12 mouse cellular contexts compared by ENCODE assay signal in genomic region chr17:27207113-27207707, GRCm38 (mm10). TPM values are rescaled to one million over a fixed set of nuclear protein-coding genes. Genes with fewer than 3 reads are reported as not detected.
DNase-seq lines count a peak whose midpoint lies in the region; ATAC-seq and TF ChIP-seq lines count a peak whose summit lies in the region.
"Had no signal": no experiment of that assay in that cellular context is flagged by ENCODE, and none has a peak within 500 bp of the region (broad histone marks: within the 10 kb centered on the region; RNA-seq: fewer than 3 reads in every experiment).

No protein-coding gene starts in this region.

- no peak for TF ChIP-seq POLR2A in myocyte (IDR thresholded peaks at IDR 0.05; ENCODE audit: insufficient read length, low read depth)

- H3K4me3 ChIP-seq in hindbrain, embryonic 14.5 days (replicated peaks; ENCODE audit: low read length), result no peak overlapping the region
- no peak overlapping the region for H3K4me3 ChIP-seq in hindbrain, embryonic 11.5 days (ENCODE audit: low read depth, low read length)
- no peak overlapping the region for H3K4me3 ChIP-seq in myocyte
- H3K4me3 ChIP-seq: gastrocnemius, adult 2 months had no signal

- H3K27ac ChIP-seq in hindbrain, embryonic 14.5 days, result peak overlapping the region; percentile 39; the same call in 1 of the 2 replicates
- H3K27ac ChIP-seq in hindbrain, embryonic 11.5 days (ENCODE audit: low read depth, low read length), result no peak overlapping the region
- H3K27ac ChIP-seq: gastrocnemius, adult 2 months; macrophage had no signal

- H3K9me3 ChIP-seq in hindbrain, embryonic 14.5 days (ENCODE audit: control insufficient read depth, low read length), result no peaks in the 10 kb centered on the region
- H3K9me3 ChIP-seq in hindbrain, embryonic 11.5 days (ENCODE audit: control insufficient read depth, low read length), result no peaks in the 10 kb centered on the region

- H3K4me2 ChIP-seq in hindbrain, embryonic 14.5 days (replicated peaks), result no peak overlapping the region
- no peak overlapping the region for H3K4me2 ChIP-seq in hindbrain, embryonic 11.5 days (replicated peaks; ENCODE audit: low read depth, low read length)
- peak overlapping the region; percentile 35 for H3K4me2 ChIP-seq in myocyte (ENCODE audit: low read depth)

- no peak overlapping the region for H3ac ChIP-seq in myocyte (ENCODE audit: control insufficient read depth, insufficient read length)

- DNase-seq in hindbrain, embryonic 14.5 days (ENCODE audit: low spot score), result no peak
- DNase-seq in hindbrain, embryonic 11.5 days (ENCODE audit: low spot score), result no peak
- peak; percentile 64 to 65 for DNase-seq in adrenal gland, postnatal 36 days
- DNase-seq in kidney, adult 8-10 months, result peak; percentile 59 to 60
- no peak for DNase-seq in spleen, postnatal 14 days (ENCODE audit: low spot score in 2 of 2)
- DNase-seq in heart, postnatal 4 days, result no peak
- DNase-seq in heart, adult 11 months, result no peak
- DNase-seq: cerebellum, adult 11-12 months; gastrocnemius, adult 2 months; heart, postnatal 10 days had no signal

- WGBS in hindbrain, embryonic 14.5 days, result 62% methylated on average over 11 of the region's 11 CpGs
- WGBS in hindbrain, embryonic 11.5 days, result 69% methylated on average over 11 of the region's 11 CpGs

- H3K27me3 ChIP-seq in hindbrain, embryonic 14.5 days (ENCODE audit: control insufficient read depth, insufficient read depth, low read length), result no peaks in the 10 kb centered on the region
- no peaks in the 10 kb centered on the region for H3K27me3 ChIP-seq in hindbrain, embryonic 11.5 days (ENCODE audit: control insufficient read depth, insufficient read depth, low read length)
- H3K27me3 ChIP-seq in myocyte (ENCODE audit: control insufficient read depth, insufficient read depth, insufficient read length), result no peaks in the 10 kb centered on the region

- peaks cover 30% of the 10 kb centered on the region for H3K4me1 ChIP-seq in hindbrain, embryonic 14.5 days (replicated peaks; ENCODE audit: control insufficient read depth, insufficient read depth, low read length)
- H3K4me1 ChIP-seq in hindbrain, embryonic 11.5 days (replicated peaks; ENCODE audit: control insufficient read depth, insufficient read depth, low read length), result peaks cover 2% of the 10 kb centered on the region; the same call in 1 of the 2 replicates

- H3K36me3 ChIP-seq in hindbrain, embryonic 14.5 days (replicated peaks; ENCODE audit: control insufficient read depth, insufficient read depth), result no peaks in the 10 kb centered on the region
- no peaks in the 10 kb centered on the region for H3K36me3 ChIP-seq in hindbrain, embryonic 11.5 days (ENCODE audit: control insufficient read depth, insufficient read depth, low read length)
- no peaks in the 10 kb centered on the region for H3K36me3 ChIP-seq in myocyte (ENCODE audit: control insufficient read depth, insufficient read depth)

- peaks cover 12% of the 10 kb centered on the region for H3K79me2 ChIP-seq in myocyte (ENCODE audit: control insufficient read depth, insufficient read depth)

- no peak for ATAC-seq in hindbrain, embryonic 14.5 days (ENCODE audit: low FRiP score)
- ATAC-seq in hindbrain, embryonic 11.5 days (ENCODE audit: low FRiP score), result no peak

- no peak overlapping the region for H3K9ac ChIP-seq in hindbrain, embryonic 14.5 days
- H3K9ac ChIP-seq in hindbrain, embryonic 11.5 days (ENCODE audit: low read depth, low read length), result no peak overlapping the region

TF ChIP-seq in myocyte, 11 proteins besides CTCF, POLR2A, EP300 and RAD21:
- TF ChIP-seq SRF (IDR thresholded peaks at IDR 0.05; ENCODE audit: control insufficient read depth, insufficient read length, low read depth), result no peak
- no peak for TF ChIP-seq CEBPB (IDR thresholded peaks at IDR 0.05; ENCODE audit: insufficient read depth, poor library complexity, severe bottlenecking)
- no peak for TF ChIP-seq TCF3 (IDR thresholded peaks at IDR 0.05; ENCODE audit: insufficient read length, low read depth)
- TF ChIP-seq POLR2AphosphoS2 (IDR thresholded peaks at IDR 0.05; ENCODE audit: insufficient read length, low read depth), result no peak
- TF ChIP-seq E2F4 (IDR thresholded peaks at IDR 0.05; ENCODE audit: insufficient read depth), result no peak
- TF ChIP-seq TCF12 (IDR thresholded peaks at IDR 0.05; ENCODE audit: insufficient read depth, poor library complexity, severe bottlenecking), result no peak
- no peak for TF ChIP-seq MYOD1 (IDR thresholded peaks at IDR 0.05; ENCODE audit: control insufficient read depth in 1 of 3, insufficient read length in 2 of 3, low read depth in 2 of 3)
- TF ChIP-seq MYOG (IDR thresholded peaks at IDR 0.05; ENCODE audit: control insufficient read depth in 1 of 3, insufficient read depth in 1 of 3, insufficient read length in 2 of 3, low read depth in 2 of 3), result no peak
- TF ChIP-seq MAX (IDR thresholded peaks at IDR 0.05; ENCODE audit: low read depth), result no peak
- TF ChIP-seq USF1 (IDR thresholded peaks at IDR 0.05; ENCODE audit: low read depth), result no peak
- TF ChIP-seq REST (IDR thresholded peaks at IDR 0.05; ENCODE audit: insufficient read depth, insufficient read length), result no peak

RNA-seq across cellular contexts. Expression of gene Lemd2, which starts 2.9 kb away (rescaled TPM):
- 24.3 and 24.9 TPM in 2 replicates for polyA plus RNA-seq in hindbrain, embryonic 14.5 days (2014; fragmentation: Nextera tagmentation; extraction: Ambion mirVana)
- polyA plus RNA-seq in hindbrain, embryonic 11.5 days (2014; fragmentation: Nextera tagmentation; extraction: Ambion mirVana), result 12.4 and 16.5 TPM in 2 replicates
- total RNA-seq in adrenal gland, postnatal 36 days (2021), result 10 to 100 TPM; 66.5 to 76.6 TPM
- 72.1 TPM for polyA plus RNA-seq in myocyte (2012; fragmentation: generic; extraction: Trizol)
- total RNA-seq in heart, postnatal 4 days (2021), result 10 to 100 TPM; 35.3 to 36.4 TPM

RNA-seq across cellular contexts. Expression of gene Ip6k3, which starts 39.6 kb away (rescaled TPM):
- polyA plus RNA-seq in hindbrain, embryonic 14.5 days (2014; fragmentation: Nextera tagmentation; extraction: Ambion mirVana), result 0.60 and 0.80 TPM in 2 replicates
- 0.23 and 0.49 TPM in 2 replicates for polyA plus RNA-seq in hindbrain, embryonic 11.5 days (2014; fragmentation: Nextera tagmentation; extraction: Ambion mirVana)
- total RNA-seq in adrenal gland, postnatal 36 days (2021), result 1 to 10 TPM in 1 of 2 experiments, under 1 TPM in 1; 0.82 to 3.7 TPM
- 29.7 TPM for polyA plus RNA-seq in myocyte (2012; fragmentation: generic; extraction: Trizol)
- 1 to 10 TPM; 3.6 to 4.0 TPM for total RNA-seq in heart, postnatal 4 days (2021)
- polyA plus RNA-seq: macrophage had no signal

Comparison
In these comparisons a context has a peak if more than half of its experiments do, and no peak if none do; other contexts are left out.
1. DNase-seq: peak in adrenal gland, postnatal 36 days (2 of 2) and kidney, adult 8-10 months (2 of 2); none in hindbrain, embryonic 14.5 days (single experiment), hindbrain, embryonic 11.5 days (single experiment), spleen, postnatal 14 days (0 of 2), heart, postnatal 4 days (single experiment) and heart, adult 11 months (single experiment).
2. RNA of gene Ip6k3, which starts 39.6 kb away (polyA plus RNA-seq): 29.7 TPM in myocyte (single experiment); 0.60 to 0.80 TPM in hindbrain, embryonic 14.5 days and 0.23 to 0.49 TPM in hindbrain, embryonic 11.5 days; every median in the first group is over 10 times any median in the second.